Mouse (Mus musculus) urinary bladder, adult 18-20 months (tissue): ENCODE measurements at regions not wholly inside any gene's neighbourhood (a gene's known extent, or its start where the extent isn't known, plus 50 kb on each side); places are given as distances from the start of the nearest gene placed in this dataset.
"Not testable (repeated sequence)": the region's sequence is repeated elsewhere in the genome, so short reads cannot be mapped to it uniquely, and the experiment has no call there.

Experiments used
- DNase-seq, 2 experiments: peaks; one replicate each; pipeline ENCODE4 v3.0.0; 2022; ENCODE audit warnings: low spot score in 2 of 2, mixed read lengths in 2 of 2

DNA sequence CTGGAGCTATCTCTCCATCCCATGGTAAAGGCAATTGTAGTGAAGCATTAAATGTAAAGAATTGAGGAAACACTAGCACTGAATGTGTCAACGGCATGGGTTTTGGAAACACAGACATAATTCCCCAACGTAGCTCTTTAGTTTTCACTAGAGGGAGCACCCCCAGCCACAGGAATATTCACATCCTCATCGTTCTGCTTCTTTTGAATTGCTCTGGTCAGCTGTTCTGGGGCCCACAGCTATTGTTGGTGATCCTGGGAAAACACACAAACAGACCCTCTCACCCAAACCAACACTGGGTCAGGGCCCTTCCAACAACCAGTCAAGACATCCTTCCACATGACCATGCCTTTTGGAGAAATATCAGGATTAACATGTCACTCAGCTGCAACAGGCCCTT lies 119.7 kb downstream of the Impg2 start:
- not testable (repeated sequence) for DNase-seq

DNA sequence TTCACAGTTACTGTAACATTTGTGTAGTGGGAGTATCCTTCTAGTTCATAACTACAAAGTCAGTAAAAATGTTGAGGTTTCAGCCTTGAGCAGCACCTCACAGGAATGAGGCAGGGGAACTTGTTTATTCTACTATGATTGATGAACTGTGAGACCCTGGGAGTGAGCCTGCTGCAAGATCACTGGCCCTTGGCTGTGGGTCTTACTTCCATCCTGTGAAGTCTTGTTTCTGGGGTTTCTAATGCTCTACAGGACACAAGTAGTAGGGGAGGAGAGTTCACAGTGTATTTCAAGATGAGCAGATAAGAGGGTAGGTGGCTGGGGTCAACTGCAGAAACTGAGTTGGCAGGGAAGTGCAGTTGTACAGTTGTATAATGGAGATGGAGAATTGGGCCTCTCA lies 128.3 kb upstream of the Abi3bp start:
- DNase-seq = no peak

GRCm38 (mm10) chr16:56352888-56353287 lies 124.8 kb upstream of the Abi3bp start:
- no peak for DNase-seq

GRCm38 (mm10) chr16:56359101-56359500 lies 118.6 kb upstream of the Abi3bp start:
- DNase-seq = no peak

DNA sequence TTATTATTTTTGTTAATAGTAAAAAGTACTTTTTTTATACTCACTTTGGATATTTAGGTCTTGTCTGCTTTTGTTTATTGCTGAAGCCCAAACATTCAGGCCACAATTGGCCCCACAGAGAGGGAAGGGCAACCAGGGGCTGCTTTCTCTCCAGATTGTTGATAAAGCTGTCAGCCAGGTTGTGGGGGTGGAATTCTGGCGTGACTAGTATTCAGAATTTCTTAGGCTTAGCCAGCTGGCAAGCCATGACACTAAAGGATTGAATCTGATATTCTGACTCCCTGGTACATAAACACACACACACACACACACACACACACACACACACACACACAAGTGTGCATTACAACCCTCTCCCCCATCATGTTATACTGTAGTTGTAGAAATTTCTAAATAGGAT lies 116.7 kb upstream of the Abi3bp start:
- DNase-seq = no peak

GRCm38 (mm10) chr16:56378356-56378755 lies 99.3 kb upstream of the Abi3bp start:
- no peak for DNase-seq

- no peak for DNase-seq
Observed at GRCm38 (mm10) chr16:56380680-56381079, 97.0 kb upstream of the Abi3bp start.

- no peak for DNase-seq
Observed at GRCm38 (mm10) chr16:56386539-56386938, 91.1 kb upstream of the Abi3bp start.

DNA sequence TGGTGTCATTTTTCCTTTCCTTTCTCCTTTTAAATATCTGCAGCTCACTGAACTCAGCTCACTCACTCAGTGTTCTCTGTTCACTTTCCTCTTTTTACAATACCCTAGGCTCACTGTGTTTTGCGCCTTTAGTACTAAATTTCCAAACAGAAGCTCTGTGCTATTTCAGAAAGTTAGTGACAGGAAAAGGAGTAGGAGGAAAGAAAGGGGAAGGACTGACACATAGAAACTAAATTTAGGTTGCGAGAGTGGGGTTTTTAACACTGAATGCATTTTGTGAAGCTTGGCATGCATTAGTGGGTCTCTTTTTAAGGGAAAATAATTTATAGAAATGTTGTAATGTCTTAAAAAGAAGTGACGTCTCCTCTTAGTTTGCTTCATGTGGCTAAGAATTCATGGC lies 84.8 kb upstream of the Abi3bp start:
- DNase-seq = no peak

DNA sequence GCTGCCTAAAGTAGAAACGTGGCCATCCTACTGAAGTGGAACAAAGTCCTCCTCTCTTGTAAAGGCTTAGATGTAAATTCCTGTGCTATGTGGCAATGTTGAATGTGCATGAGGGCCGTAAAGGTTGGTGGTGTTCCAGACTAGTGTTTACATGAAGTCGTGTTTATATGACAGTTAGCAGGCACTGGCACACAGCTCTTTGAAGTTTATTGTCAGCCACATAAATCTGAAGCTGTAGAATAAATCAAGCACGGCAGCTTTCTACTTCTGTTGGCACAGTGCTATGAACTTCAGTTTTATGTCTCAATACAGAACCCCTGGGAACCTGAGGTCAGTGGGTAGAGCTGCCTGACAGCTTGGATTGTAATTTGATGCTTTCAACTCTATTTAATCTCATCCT lies 81.1 kb upstream of the Abi3bp start:
- DNase-seq = no peak

DNA sequence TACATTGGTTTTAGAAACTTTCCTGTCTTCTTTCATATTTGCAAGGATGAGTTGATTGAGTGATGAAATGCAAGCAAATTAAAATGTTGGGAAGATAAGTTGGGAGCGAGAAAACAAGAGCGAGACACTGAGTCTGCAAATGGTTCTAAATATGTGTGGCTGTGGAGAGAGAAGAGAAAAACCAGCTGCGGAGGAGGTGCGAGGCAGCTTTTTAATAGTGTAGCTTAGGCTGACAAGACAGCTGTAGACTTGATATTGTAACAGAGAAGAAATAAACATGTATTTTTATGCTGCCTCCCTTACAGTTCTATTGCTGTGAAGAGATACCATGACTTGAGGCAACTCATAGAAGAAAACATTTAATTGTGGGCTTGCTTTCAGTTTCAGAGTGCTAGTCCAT lies 78.1 kb upstream of the Abi3bp start:
- no peak for DNase-seq

- DNase-seq = peak in 1 of 2 experiments; percentile 15
Observed at GRCm38 (mm10) chr16:56423761-56424160, 53.9 kb upstream of the Abi3bp start.
